Comparison of ENCODE assay signal across 21 mouse cellular contexts in genomic region chr17:72251554-72251953, GRCm38 (mm10).
A peak's percentile ranks its signal among the peaks of the same experiment; 100 is the strongest.
DNase-seq lines count a peak whose midpoint lies in the region; ATAC-seq lines count a peak whose summit lies in the region.
"Had no signal": no experiment of that assay in that cellular context is flagged by ENCODE, and none has a peak within 500 bp of the region (broad histone marks: within the 10 kb centered on the region; RNA-seq: fewer than 3 reads in every experiment).

No protein-coding gene starts in this region.

- ATAC-seq in heart, embryonic 14.5 days (ENCODE audit: insufficient number of reproducible peaks, insufficient read depth, low FRiP score, low read depth), result peak; percentile 85
- ATAC-seq: forebrain, embryonic 16.5 days; intestine, embryonic 16.5 days; Patski had no signal

- H3K4me2 ChIP-seq in heart, embryonic 14.5 days (ENCODE audit: low read length), result no peak overlapping the region
- H3K4me2 ChIP-seq: embryonic facial prominence, embryonic 12.5 days; hindbrain, embryonic 15.5 days; kidney, embryonic 15.5 days had no signal

- no peak overlapping the region for H3K9ac ChIP-seq in heart, embryonic 14.5 days (ENCODE audit: low read length)
- H3K9ac ChIP-seq: embryonic facial prominence, embryonic 12.5 days; hindbrain, embryonic 15.5 days; kidney, embryonic 15.5 days had no signal

- H3K9me3 ChIP-seq in heart, embryonic 10.5 days, result no peaks in the 10 kb centered on the region
- H3K9me3 ChIP-seq in heart, embryonic 14.5 days (ENCODE audit: control insufficient read depth, low read length), result no peaks in the 10 kb centered on the region
- H3K9me3 ChIP-seq: embryonic facial prominence, embryonic 12.5 days; hindbrain, embryonic 15.5 days; kidney, embryonic 15.5 days had no signal

- H3K4me1 ChIP-seq in heart, embryonic 10.5 days, result peaks cover 20% of the 10 kb centered on the region
- H3K4me1 ChIP-seq in heart, embryonic 14.5 days (ENCODE audit: control insufficient read depth in 2 of 2, insufficient read depth in 2 of 2, low read length in 2 of 2), result peaks cover 20% of the 10 kb centered on the region in 2 experiments
- H3K4me1 ChIP-seq: embryonic facial prominence, embryonic 12.5 days; hindbrain, embryonic 15.5 days had no signal

- no peaks in the 10 kb centered on the region for H3K27me3 ChIP-seq in heart, embryonic 10.5 days (ENCODE audit: insufficient read depth, poor library complexity, severe bottlenecking)
- no peaks in the 10 kb centered on the region for H3K27me3 ChIP-seq in heart, embryonic 14.5 days (ENCODE audit: control insufficient read depth, insufficient read depth, low read length)
- H3K27me3 ChIP-seq: embryonic facial prominence, embryonic 12.5 days; hindbrain, embryonic 15.5 days; kidney, embryonic 15.5 days; Patski had no signal

- intact Hi-C loops in heart, postnatal 25 days (cut with DNase I), result no loop called here
- intact Hi-C loops in heart, postnatal 10 days (cut with DNase I), result no loop called here

- no peaks in the 10 kb centered on the region for H3K36me3 ChIP-seq in heart, embryonic 10.5 days
- H3K36me3 ChIP-seq in heart, embryonic 14.5 days (ENCODE audit: control insufficient read depth, insufficient read depth, low read length), result no peaks in the 10 kb centered on the region
- H3K36me3 ChIP-seq: embryonic facial prominence, embryonic 12.5 days; hindbrain, embryonic 15.5 days; kidney, embryonic 15.5 days had no signal

- H3K27ac ChIP-seq in heart, embryonic 10.5 days, result peak overlapping the region; percentile 59
- peak overlapping the region; percentile 78 for H3K27ac ChIP-seq in heart, embryonic 14.5 days (replicated peaks in 1 of 2; ENCODE audit: control insufficient read depth in 1 of 2, insufficient read depth in 1 of 2, low read depth in 2 of 2, low read length in 2 of 2)
- H3K27ac ChIP-seq: embryonic facial prominence, embryonic 12.5 days; hindbrain, embryonic 15.5 days; kidney, embryonic 15.5 days had no signal

- WGBS in heart, embryonic 10.5 days, result 37% methylated on average over 4 of the region's 4 CpGs
- WGBS in heart, embryonic 14.5 days, result 23% methylated on average over 4 of the region's 4 CpGs

- DNase-seq in heart, embryonic 10.5 days (ENCODE audit: low spot score), result peak; percentile 87
- no peak for DNase-seq in heart, postnatal 25 days (ENCODE audit: low spot score)
- peak; percentile 14 for DNase-seq in ZHBTc4 (ENCODE audit: low read depth, low spot score)
- peak; percentile 34 to 38 for DNase-seq in heart, postnatal 10 days
- no peak for DNase-seq in cerebellum, postnatal 4 days (ENCODE audit: low spot score in 2 of 2)
- no peak for DNase-seq in right cerebral cortex, postnatal 10 days (ENCODE audit: low spot score in 2 of 2)
- DNase-seq in adrenal gland, postnatal 14 days, result no peak
- DNase-seq: adrenal gland, adult 2 months; adrenal gland, postnatal 36 days; cerebellum, adult 2 months; cerebellum, postnatal 10 days; embryo, embryonic 11 days; gastrocnemius, postnatal 10 days; kidney, adult 2 months had no signal

- no peak overlapping the region for H3K4me3 ChIP-seq in heart, embryonic 10.5 days
- no peak overlapping the region for H3K4me3 ChIP-seq in heart, embryonic 14.5 days (ENCODE audit: control insufficient read depth in 1 of 2, insufficient read depth in 1 of 2, low read depth in 1 of 2, low read length in 2 of 2)
- H3K4me3 ChIP-seq: embryonic facial prominence, embryonic 12.5 days; hindbrain, embryonic 15.5 days; kidney, embryonic 15.5 days had no signal

Comparison
In these comparisons a context has a peak if more than half of its experiments do, and no peak if none do; other contexts are left out.
1. DNase-seq: peak in heart, embryonic 10.5 days (single experiment), ZHBTc4 (single experiment) and heart, postnatal 10 days (2 of 2); none in heart, postnatal 25 days (single experiment), cerebellum, postnatal 4 days (0 of 2), right cerebral cortex, postnatal 10 days (0 of 2) and adrenal gland, postnatal 14 days (single experiment).